Mouse (Mus musculus) myocyte (in vitro differentiated cells): ENCODE results near the gene Gm9970. TPM values are rescaled to one million over a fixed set of nuclear protein-coding genes. Genes with fewer than 3 reads are reported as not detected.
A peak's percentile ranks its signal among the peaks of the same experiment; 100 is the strongest.

Experiments
- H3K27me3 ChIP-seq: one replicate; pipeline ENCODE4 v1.6.1; 2011; ENCODE audit not compliant: control insufficient read depth, insufficient read depth, insufficient read length
- H3K36me3 ChIP-seq: one replicate; pipeline ENCODE4 v1.6.1; 2011; ENCODE audit not compliant: control insufficient read depth, insufficient read depth
- H3K4me2 ChIP-seq: one replicate; pipeline ENCODE4 v1.6.1; 2011; ENCODE audit warnings: low read depth, control low read depth
- H3K4me3 ChIP-seq: one replicate; pipeline ENCODE4 v1.5.1; 2011; ENCODE audit warnings: mild to moderate bottlenecking, control low read depth, moderate library complexity
- H3K79me2 ChIP-seq: one replicate; pipeline ENCODE4 v1.6.1; 2011; ENCODE audit not compliant: control insufficient read depth, insufficient read depth
- H3ac ChIP-seq: one replicate; pipeline ENCODE4 v1.6.1; 2011; ENCODE audit not compliant: control insufficient read depth, insufficient read length
- CEBPB ChIP-seq: IDR thresholded peaks from 2 replicates; pipeline ENCODE4 v1.6.1; 2011; ENCODE audit warnings: mild to moderate bottlenecking, moderate library complexity; ENCODE audit not compliant: poor library complexity, insufficient read depth, severe bottlenecking
- E2F4 ChIP-seq: IDR thresholded peaks from one replicate; pipeline ENCODE4 v1.6.1; 2011; ENCODE audit warnings: mild to moderate bottlenecking, control low read depth, moderate library complexity; ENCODE audit not compliant: insufficient read depth
- MAX ChIP-seq: IDR thresholded peaks from one replicate; pipeline ENCODE4 v1.6.1; 2011; ENCODE audit warnings: low read depth, mild to moderate bottlenecking, control low read depth
- MYOD1 ChIP-seq, 3 experiments: IDR thresholded peaks; one replicate each; pipeline ENCODE4 v1.6.1; 2011; ENCODE audit warnings: control low read depth in 2 of 3, low read depth in 2 of 3, mild to moderate bottlenecking in 2 of 3, moderate library complexity in 1 of 3; ENCODE audit not compliant: insufficient read length in 2 of 3, control insufficient read depth in 1 of 3
- MYOG ChIP-seq, 3 experiments: IDR thresholded peaks; one replicate each; pipeline ENCODE4 v1.6.1; 2011; ENCODE audit warnings: control low read depth in 2 of 3, low read depth in 2 of 3, mild to moderate bottlenecking in 2 of 3; ENCODE audit not compliant: insufficient read length in 2 of 3, control insufficient read depth in 1 of 3, insufficient read depth in 1 of 3
- POLR2A ChIP-seq: IDR thresholded peaks from one replicate; pipeline ENCODE4 v1.6.1; 2011; ENCODE audit warnings: low read depth, mild to moderate bottlenecking, control low read depth, moderate library complexity; ENCODE audit not compliant: insufficient read length
- POLR2AphosphoS2 ChIP-seq: IDR thresholded peaks from one replicate; pipeline ENCODE4 v1.6.1; 2011; ENCODE audit warnings: low read depth, control low read depth; ENCODE audit not compliant: insufficient read length
- REST ChIP-seq: IDR thresholded peaks from one replicate; pipeline ENCODE4 v1.6.1; 2011; ENCODE audit warnings: mild to moderate bottlenecking, control low read depth, moderate library complexity; ENCODE audit not compliant: insufficient read depth, insufficient read length
- SRF ChIP-seq: IDR thresholded peaks from one replicate; pipeline ENCODE4 v1.6.1; 2011; ENCODE audit warnings: low read depth; ENCODE audit not compliant: control insufficient read depth, insufficient read length
- TCF12 ChIP-seq: IDR thresholded peaks from one replicate; pipeline ENCODE4 v1.6.1; 2011; ENCODE audit warnings: mild to moderate bottlenecking, control low read depth; ENCODE audit not compliant: poor library complexity, insufficient read depth, severe bottlenecking
- TCF3 ChIP-seq: IDR thresholded peaks from one replicate; pipeline ENCODE4 v1.6.1; 2011; ENCODE audit warnings: low read depth, control low read depth; ENCODE audit not compliant: insufficient read length
- USF1 ChIP-seq: IDR thresholded peaks from one replicate; pipeline ENCODE4 v1.6.1; 2011; ENCODE audit warnings: low read depth, mild to moderate bottlenecking, control low read depth, moderate library complexity
- polyA plus RNA-seq: library from polyadenylated mRNA; unstranded; fragments of >200 nt; fragmentation: generic; extraction: Trizol; gene quantifications from one replicate; pipeline ENCODE4 v1.2.1, GENCODE M21; 2012; ENCODE audit warnings: missing spikeins

The Gm9970 gene
- polyA plus RNA-seq, 1 experiment: not detected

- Histone ChIP-seq H3K4me2 (no peak overlapping the region), H3K4me3 (no peak overlapping the region), H3K79me2 (no peaks in the 10 kb centered on the region), H3ac (no peak overlapping the region), H3K27me3 (no peaks in the 10 kb centered on the region), H3K36me3 (peaks cover 35% of the 10 kb centered on the region)
- TF ChIP-seq REST (no peak), POLR2A (no peak), TCF12 (no peak), SRF (no peak), TCF3 (no peak), MYOD1 (IDR thresholded peaks at IDR 0.05; ENCODE audit: control insufficient read depth in 1 of 3, insufficient read length in 2 of 3, low read depth in 2 of 3) (no peak)
Observed at GRCm38 (mm10) chr5:31279245-31279988, 38.4 kb upstream of the Gm9970 start.

GRCm38 (mm10) chr5:31273018-31273417 lies 32.0 kb upstream of the Gm9970 start:
- Histone ChIP-seq H3K27me3 (no peaks in the 10 kb centered on the region), H3K4me2 (no peak overlapping the region), H3ac (no peak overlapping the region), H3K79me2 (no peaks in the 10 kb centered on the region), H3K4me3 (no peak overlapping the region), H3K36me3 (peaks cover 8% of the 10 kb centered on the region)
- no peak for TF ChIP-seq POLR2A
- TF ChIP-seq USF1: no peak
- TF ChIP-seq MYOG (IDR thresholded peaks at IDR 0.05; ENCODE audit: control insufficient read depth in 1 of 3, insufficient read depth in 1 of 3, insufficient read length in 2 of 3, low read depth in 2 of 3): no peak
- TF ChIP-seq REST: no peak
- TF ChIP-seq E2F4: no peak

- Histone ChIP-seq H3K4me2 (no peak overlapping the region), H3K79me2 (no peaks in the 10 kb centered on the region), H3ac (no peak overlapping the region), H3K4me3 (no peak overlapping the region), H3K27me3 (no peaks in the 10 kb centered on the region), H3K36me3 (peaks cover 12% of the 10 kb centered on the region)
- TF ChIP-seq MYOD1 (IDR thresholded peaks at IDR 0.05; ENCODE audit: control insufficient read depth in 1 of 3, insufficient read length in 2 of 3, low read depth in 2 of 3) (no peak), SRF (no peak), MAX (no peak), CEBPB (no peak), REST (no peak), TCF3 (no peak)
Observed at GRCm38 (mm10) chr5:31267686-31268085, 26.7 kb upstream of the Gm9970 start.

DNA sequence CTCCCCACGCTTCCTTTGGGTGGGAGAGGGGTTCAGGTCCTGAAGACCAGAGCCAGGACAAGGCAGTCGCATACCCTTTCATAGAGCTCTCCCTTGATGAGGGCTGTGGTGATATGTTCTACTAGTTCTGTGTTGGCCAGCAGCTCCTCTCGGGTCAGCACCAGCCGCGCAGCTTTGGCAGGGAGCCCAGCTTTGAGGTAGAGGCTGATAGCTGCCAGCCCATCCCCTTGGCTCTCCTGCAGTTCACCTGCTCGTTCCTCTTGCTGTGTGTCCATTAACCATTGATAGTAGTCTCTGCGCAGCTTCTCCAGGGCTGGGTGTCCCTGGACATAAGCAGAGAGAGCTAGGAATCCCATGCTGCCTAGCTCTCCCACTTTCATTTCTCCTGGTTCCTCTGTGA lies 25.1 kb upstream of the Gm9970 start:
- no peak overlapping the region for H3K4me3 ChIP-seq
- no peak overlapping the region for H3ac ChIP-seq
- H3K4me2 ChIP-seq: no peak overlapping the region
- H3K79me2 ChIP-seq: no peaks in the 10 kb centered on the region
- peaks cover 12% of the 10 kb centered on the region for H3K36me3 ChIP-seq
- no peak for TF ChIP-seq MYOG (IDR thresholded peaks at IDR 0.05; ENCODE audit: control insufficient read depth in 1 of 3, insufficient read depth in 1 of 3, insufficient read length in 2 of 3, low read depth in 2 of 3)
- no peak for TF ChIP-seq POLR2A
- no peak for TF ChIP-seq REST
- TF ChIP-seq USF1: no peak
- TF ChIP-seq CEBPB: no peak
- no peak for TF ChIP-seq POLR2AphosphoS2
- TF ChIP-seq E2F4: no peak
- H3K27me3 ChIP-seq: no peaks in the 10 kb centered on the region

DNA sequence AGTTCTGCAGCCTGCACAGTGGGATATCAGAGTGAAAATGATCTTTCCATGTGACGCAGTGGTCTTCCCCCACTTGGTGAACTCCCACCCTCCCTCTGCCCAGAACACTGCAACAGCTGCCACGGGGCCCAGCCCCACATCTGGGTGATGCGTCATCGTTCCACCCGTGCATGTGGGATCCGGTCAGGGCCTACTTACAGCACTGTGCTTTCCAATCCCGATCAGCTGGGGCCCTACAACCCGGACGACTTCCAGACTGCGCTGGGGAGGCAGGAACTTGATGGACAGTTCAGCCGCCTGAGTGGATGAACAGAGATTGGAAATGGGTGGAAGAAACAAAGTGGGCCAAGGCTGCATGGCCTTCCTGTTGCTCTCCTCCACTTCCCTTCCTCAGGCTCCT lies 16.6 kb upstream of the Gm9970 start:
- H3K4me2 ChIP-seq: no peak overlapping the region
- no peaks in the 10 kb centered on the region for H3K79me2 ChIP-seq
- H3ac ChIP-seq: no peak overlapping the region
- H3K36me3 ChIP-seq: peaks cover under 1% of the 10 kb centered on the region
- no peak overlapping the region for H3K4me3 ChIP-seq
- TF ChIP-seq REST (no peak), POLR2AphosphoS2 (peak; percentile 18)
- no peaks in the 10 kb centered on the region for H3K27me3 ChIP-seq

- Histone ChIP-seq H3K79me2 (no peaks in the 10 kb centered on the region), H3K36me3 (peaks cover 5% of the 10 kb centered on the region), H3K4me2 (no peak overlapping the region), H3ac (no peak overlapping the region), H3K4me3 (no peak overlapping the region), H3K27me3 (no peaks in the 10 kb centered on the region)
- TF ChIP-seq MYOG (IDR thresholded peaks at IDR 0.05; ENCODE audit: control insufficient read depth in 1 of 3, insufficient read depth in 1 of 3, insufficient read length in 2 of 3, low read depth in 2 of 3): no peak
- no peak for TF ChIP-seq CEBPB
- no peak for TF ChIP-seq E2F4
- no peak for TF ChIP-seq POLR2AphosphoS2
- no peak for TF ChIP-seq TCF3
- no peak for TF ChIP-seq MYOD1 (IDR thresholded peaks at IDR 0.05; ENCODE audit: control insufficient read depth in 1 of 3, insufficient read length in 2 of 3, low read depth in 2 of 3)
- TF ChIP-seq MAX: no peak
- TF ChIP-seq REST: no peak
- no peak for TF ChIP-seq USF1
- no peak for TF ChIP-seq POLR2A
- TF ChIP-seq TCF12: no peak
- TF ChIP-seq SRF: no peak
Observed at GRCm38 (mm10) chr5:31255971-31256370, 14.9 kb upstream of the Gm9970 start.
